ENCODE assay signal across 16 mouse cellular contexts in genomic region chr9:66680102-66680501, GRCm38 (mm10). TPM values are rescaled to one million over a fixed set of nuclear protein-coding genes. Genes with fewer than 3 reads are reported as not detected.
DNase-seq lines count a peak whose midpoint lies in the region; ATAC-seq and TF ChIP-seq lines count a peak whose summit lies in the region.
"Had no signal": no experiment of that assay in that cellular context is flagged by ENCODE, and none has a peak within 500 bp of the region (broad histone marks: within the 10 kb centered on the region; RNA-seq: fewer than 3 reads in every experiment).

No protein-coding gene starts in this region.

- ATAC-seq in granulocyte monocyte progenitor cell, adult 5-6 weeks (replicated peaks; ENCODE audit: poor library complexity, severe bottlenecking): peak; percentile 77
- peak; percentile 82 for ATAC-seq in megakaryocyte, adult 5-6 weeks (ENCODE audit: poor library complexity, severe bottlenecking)

- peak; percentile 31 to 35 for DNase-seq in lung, adult 18-20 months
- no peak for DNase-seq in lung, postnatal 14 days
- DNase-seq in thymus, postnatal 25 days: peak; percentile 21
- DNase-seq in layer of hippocampus, postnatal 14 days (ENCODE audit: low spot score in 2 of 2): no peak
- no peak for DNase-seq in cerebellum, postnatal 10 days
- DNase-seq in left cerebral cortex, adult 2 months (ENCODE audit: extremely low spot score in 1 of 2, low spot score in 2 of 2): no peak
- DNase-seq: adrenal gland, adult 8-10 months; gastrocnemius, postnatal 36 days; midbrain, embryonic 14.5 days had no signal

- H3K4me3 ChIP-seq in left cerebral cortex, adult 2 months: no peak overlapping the region
- H3K4me3 ChIP-seq: embryonic facial prominence, embryonic 15.5 days; hindbrain, embryonic 15.5 days; limb, embryonic 12.5 days; neural tube, embryonic 12.5 days had no signal

- no peak for TF ChIP-seq CTCF in left cerebral cortex, adult 2 months (IDR thresholded peaks at IDR 0.05)

- intact Hi-C loops in left cerebral cortex, adult 2 months (cut with DNase I): no loop called here

- H3K27ac ChIP-seq in left cerebral cortex, adult 2 months: no peak overlapping the region
- H3K27ac ChIP-seq: embryonic facial prominence, embryonic 15.5 days; hindbrain, embryonic 15.5 days; kidney, postnatal 0 days; limb, embryonic 12.5 days; neural tube, embryonic 12.5 days had no signal

RNA-seq across cellular contexts. Expression of gene Car12, which starts 33.4 kb away (rescaled TPM):
- 2.6 and 4.3 TPM in 2 replicates for total RNA-seq in granulocyte monocyte progenitor cell, adult 5-6 weeks (2014; fragmentation: Nextera tagmentation)
- total RNA-seq in granulocyte monocyte progenitor cell, adult 5-6 weeks (2017): 1.4 and 3.2 TPM in 2 replicates
- total RNA-seq in megakaryocyte, adult 5-6 weeks (2015): 0.09 and 0.16 TPM in 2 replicates
- total RNA-seq in megakaryocyte, adult 5-6 weeks (2017): 0.11 TPM in 1 of 2 replicates, not detected in the other
- 10 to 100 TPM; 34.1 to 47.0 TPM for total RNA-seq in layer of hippocampus, postnatal 14 days (2021)
- 10 to 100 TPM; 17.4 to 19.2 TPM for total RNA-seq in left cerebral cortex, adult 2 months (2021)

Comparison
In these comparisons a context has a peak if more than half of its experiments do, and no peak if none do; other contexts are left out.
1. DNase-seq: peak in lung, adult 18-20 months (2 of 2) and thymus, postnatal 25 days (single experiment); none in lung, postnatal 14 days (single experiment), layer of hippocampus, postnatal 14 days (0 of 2), cerebellum, postnatal 10 days (0 of 2) and left cerebral cortex, adult 2 months (0 of 2).